Mouse (Mus musculus) limb, embryonic 11.5 days (tissue): ENCODE results near the gene Mga. TPM values are rescaled to one million over a fixed set of nuclear protein-coding genes. Genes with fewer than 3 reads are reported as not detected.

Source experiments
- ATAC-seq: fragments of 200-750 bp; cut with Nextera tagmentation; 2 replicates; pipeline ENCODE4 v1.8.0; 2017; ENCODE audit warnings: low read depth; ENCODE audit not compliant: insufficient number of reproducible peaks, low FRiP score, low TSS enrichment
- DNase-seq: peaks from one replicate; pipeline ENCODE4 v3.0.0-alpha.2; 2015; ENCODE audit warnings: low spot score
- H3K27ac ChIP-seq: fragments of 300-500 bp; sonication (generic); replicated peaks from 2 replicates; pipeline ENCODE4 v1.5.1; 2014; ENCODE audit warnings: low read depth, mild to moderate bottlenecking, low read length
- H3K27me3 ChIP-seq: fragments of 300-500 bp; sonication (generic); 2 replicates; pipeline ENCODE4 v1.6.1; 2014; ENCODE audit warnings: mild to moderate bottlenecking, low read length, mixed read lengths; ENCODE audit not compliant: control insufficient read depth, insufficient read depth
- H3K36me3 ChIP-seq: fragments of 300-500 bp; sonication (generic); 2 replicates; pipeline ENCODE4 v1.6.1; 2014; ENCODE audit warnings: mild to moderate bottlenecking, low read length, moderate library complexity, mixed read lengths; ENCODE audit not compliant: control insufficient read depth, insufficient read depth
- H3K4me1 ChIP-seq: fragments of 300-500 bp; sonication (generic); 2 replicates; pipeline ENCODE4 v1.6.1; 2014; ENCODE audit warnings: low read length, mixed read lengths; ENCODE audit not compliant: control insufficient read depth, insufficient read depth
- H3K4me2 ChIP-seq: fragments of 300-500 bp; sonication (generic); 2 replicates; pipeline ENCODE4 v1.6.1; 2014; ENCODE audit warnings: low read depth, mild to moderate bottlenecking, moderate library complexity; ENCODE audit not compliant: severe bottlenecking
- H3K4me3 ChIP-seq: fragments of 300-500 bp; sonication (generic); 2 replicates; pipeline ENCODE4 v1.5.1; 2014; ENCODE audit warnings: low read depth, low read length
- H3K9ac ChIP-seq: fragments of 300-500 bp; sonication (generic); 2 replicates; pipeline ENCODE4 v1.6.1; 2014; ENCODE audit warnings: mild to moderate bottlenecking, low read length
- H3K9me3 ChIP-seq: fragments of 300-500 bp; sonication (generic); 2 replicates; pipeline ENCODE4 v1.6.1; 2016; ENCODE audit warnings: low read length; ENCODE audit not compliant: control insufficient read depth
- WGBS: fragments of 180-500 bp; shearing (Covaris S2); extraction: QIAGEN DNeasy Blood & Tissue Kit; methylation state at CpG from one replicate; pipeline ENCODE4 v1.1.7; 2014; 5-methylcytosine and 5-hydroxymethylcytosine counted together
- polyA plus RNA-seq: library from polyadenylated mRNA; unstranded; fragments of >200 nt; fragmentation: Nextera tagmentation; extraction: Ambion mirVana; gene quantifications from 2 replicates; pipeline ENCODE4 v1.2.1, GENCODE M21; 2014

Mga gene
- polyA plus RNA-seq, 1 experiment from 2014 or later = 33.1 TPM

- WGBS = 92% methylated on average over 7 of the region's 7 CpGs
These were observed 109.7 kb downstream of the Mga start for GRCm38 (mm10) chr2:120006696-120007095.

GRCm38 (mm10) chr2:120007680-120008210, 110.7 kb downstream of the Mga start:
- H3K27ac ChIP-seq = 0 out of 2 replicates have a peak overlapping the region, but pooled peaks have one; percentile 2
- H3K4me3 ChIP-seq = no peak overlapping the region
- H3K9ac ChIP-seq = no peak overlapping the region
- 79% methylated on average over 4 of the region's 4 CpGs for WGBS
- H3K4me1 ChIP-seq = no peaks in the 10 kb centered on the region
- no peaks in the 10 kb centered on the region for H3K9me3 ChIP-seq
- H3K36me3 ChIP-seq = no peaks in the 10 kb centered on the region
- ATAC-seq = no peak
- no peak for DNase-seq
- no peak overlapping the region for H3K4me2 ChIP-seq
- H3K27me3 ChIP-seq = no peaks in the 10 kb centered on the region

More at GRCm38 (mm10) chr2:120006696-120007095, 109.7 kb downstream of the Mga start:
- H3K4me2 ChIP-seq = no peak overlapping the region
- H3K9ac ChIP-seq = no peak overlapping the region
- H3K9me3 ChIP-seq = no peaks in the 10 kb centered on the region
- DNase-seq (no peak), ATAC-seq (no peak)
- no peak overlapping the region for H3K27ac ChIP-seq
- H3K27me3 ChIP-seq = no peaks in the 10 kb centered on the region
- H3K4me3 ChIP-seq = no peak overlapping the region
- no peaks in the 10 kb centered on the region for H3K36me3 ChIP-seq
- H3K4me1 ChIP-seq = no peaks in the 10 kb centered on the region

- DNase-seq (no peak), ATAC-seq (no peak)
These were observed 111.6 kb downstream of the Mga start for GRCm38 (mm10) chr2:120008672-120009071.

GRCm38 (mm10) chr2:120011462-120012200, 114.6 kb downstream of the Mga start:
- peak; percentile 62 for DNase-seq
- no peaks in the 10 kb centered on the region for H3K27me3 ChIP-seq
- H3K4me1 ChIP-seq = no peaks in the 10 kb centered on the region
- H3K27ac ChIP-seq = no peak overlapping the region
- H3K4me2 ChIP-seq = no peak overlapping the region
- no peaks in the 10 kb centered on the region for H3K9me3 ChIP-seq
- no peak overlapping the region for H3K9ac ChIP-seq
- WGBS = 84% methylated on average over 8 of the region's 8 CpGs
- no peaks in the 10 kb centered on the region; the same call in 1 of the 2 replicates for H3K36me3 ChIP-seq
- ATAC-seq = peak; percentile 17; the same call in 1 of the 2 replicates
- H3K4me3 ChIP-seq = no peak overlapping the region

More at GRCm38 (mm10) chr2:120008672-120009071, 111.6 kb downstream of the Mga start:
- Histone ChIP-seq H3K9me3 (no peaks in the 10 kb centered on the region), H3K27ac (no peak overlapping the region), H3K4me3 (no peak overlapping the region), H3K4me1 (no peaks in the 10 kb centered on the region), H3K36me3 (no peaks in the 10 kb centered on the region), H3K4me2 (no peak overlapping the region), H3K27me3 (no peaks in the 10 kb centered on the region), H3K9ac (no peak overlapping the region)
- WGBS = 67% methylated on average over 4 of the region's 4 CpGs

- H3K36me3 ChIP-seq = no peaks in the 10 kb centered on the region; the same call in 1 of the 2 replicates
- H3K4me1 ChIP-seq = no peaks in the 10 kb centered on the region
- no peak overlapping the region for H3K9ac ChIP-seq
- no peaks in the 10 kb centered on the region for H3K27me3 ChIP-seq
- 89% methylated on average over 13 of the region's 13 CpGs for WGBS
- no peak overlapping the region for H3K4me2 ChIP-seq
- H3K27ac ChIP-seq = no peak overlapping the region
- no peaks in the 10 kb centered on the region for H3K9me3 ChIP-seq
- ATAC-seq = no peak
- H3K4me3 ChIP-seq = no peak overlapping the region
- DNase-seq = no peak
These were observed 115.9 kb downstream of the Mga start for GRCm38 (mm10) chr2:120012924-120013323.

- Histone ChIP-seq H3K27ac (no peak overlapping the region), H3K4me2 (no peak overlapping the region), H3K4me3 (no peak overlapping the region), H3K9ac (no peak overlapping the region), H3K27me3 (no peaks in the 10 kb centered on the region), H3K9me3 (no peaks in the 10 kb centered on the region), H3K36me3 (no peaks in the 10 kb centered on the region; the same call in 1 of the 2 replicates), H3K4me1 (no peaks in the 10 kb centered on the region)
- ATAC-seq = no peak
- 92% methylated on average over 2 of the region's 2 CpGs for WGBS
- DNase-seq = no peak
These were observed 116.9 kb downstream of the Mga start for GRCm38 (mm10) chr2:120013831-120014486.

- DNase-seq = no peak
- Histone ChIP-seq H3K27ac (no peak overlapping the region), H3K4me2 (no peak overlapping the region), H3K4me3 (no peak overlapping the region), H3K9me3 (no peaks in the 10 kb centered on the region), H3K4me1 (no peaks in the 10 kb centered on the region), H3K36me3 (no peaks in the 10 kb centered on the region; the same call in 1 of the 2 replicates), H3K9ac (no peak overlapping the region), H3K27me3 (no peaks in the 10 kb centered on the region)
- 94% methylated on average over 4 of the region's 4 CpGs for WGBS
- no peak for ATAC-seq
These were observed 118.9 kb downstream of the Mga start for GRCm38 (mm10) chr2:120015882-120016281.

GRCm38 (mm10) chr2:120017599-120017998, 120.6 kb downstream of the Mga start:
- Histone ChIP-seq H3K36me3 (peaks cover 5% of the 10 kb centered on the region), H3K27ac (no peak overlapping the region), H3K9me3 (no peaks in the 10 kb centered on the region), H3K4me1 (no peaks in the 10 kb centered on the region), H3K4me2 (no peak overlapping the region), H3K27me3 (no peaks in the 10 kb centered on the region), H3K9ac (no peak overlapping the region), H3K4me3 (no peak overlapping the region)
- no peak for DNase-seq
- no peak for ATAC-seq
- 93% methylated on average over 12 of the region's 12 CpGs for WGBS
